Mouse (Mus musculus) leukemia stem cell, adult 10-12 weeks (primary cell): ENCODE results near the gene Olfr352. TPM values are rescaled to one million over a fixed set of nuclear protein-coding genes. Genes with fewer than 3 reads are reported as not detected.

ENCODE experiments used
- polyA plus RNA-seq: library from polyadenylated mRNA; stranded (reverse); fragments of >175 nt; gene quantifications from 2 replicates; pipeline ENCODE4 v1.2.3, GENCODE M21; 2012; ENCODE audit warnings: low replicate concordance

Gene Olfr352
- not detected in 2 replicates for polyA plus RNA-seq

GRCm38 (mm10) chr2:36868160-36868559, at the start of gene Olfr352:
TSS of gene Olfr352 (plus strand) at chr2:36868460.

GRCm38 (mm10) chr2:36846010-36846409, 22.2 kb upstream of the Olfr352 start, which contains the start of gene Olfr350:
TSS of gene Olfr350 (plus strand) at chr2:36846310.

GRCm38 (mm10) chr2:36862560-36862959, 5.7 kb upstream of the Olfr352 start, which contains the start of gene Olfr351:
TSS of gene Olfr351 (minus strand) at chr2:36862660.

GRCm38 (mm10) chr2:36892836-36893235, 24.6 kb downstream of the Olfr352 start, which contains the start of gene Olfr353:
TSS of gene Olfr353 (minus strand) at chr2:36892936.

GRCm38 (mm10) chr2:36905380-36905779, 37.1 kb downstream of the Olfr352 start, which contains the start of gene Olfr354:
TSS of gene Olfr354 (plus strand) at chr2:36905680.

Other genes starting within 250 kb of the Olfr352 start
- gene Olfr345, start 228.4 kb upstream of the Olfr352 start, polyA plus RNA-seq: not detected in 2 replicates
- gene Olfr346, start 182.7 kb upstream of the Olfr352 start, polyA plus RNA-seq: not detected in 2 replicates
- gene Olfr347, start 136.6 kb upstream of the Olfr352 start, polyA plus RNA-seq: 0.05 TPM in 1 of 2 replicates, not detected in the other
- not detected in 2 replicates for gene Olfr348, start 84.2 kb upstream of the Olfr352 start, polyA plus RNA-seq
- 0.03 TPM in 1 of 2 replicates, not detected in the other for gene Olfr50, start 77.9 kb upstream of the Olfr352 start, polyA plus RNA-seq
- not detected in 2 replicates for gene Olfr3, start 51.4 kb upstream of the Olfr352 start, polyA plus RNA-seq
- not detected in 2 replicates for gene Olfr350, start 22.1 kb upstream of the Olfr352 start, polyA plus RNA-seq
- gene Olfr351, start 5.8 kb upstream of the Olfr352 start, polyA plus RNA-seq: not detected in 2 replicates
- gene Olfr353, start 24.5 kb downstream of the Olfr352 start, polyA plus RNA-seq: 0.03 TPM in 1 of 2 replicates, not detected in the other
- not detected in 2 replicates for gene Olfr354, start 37.2 kb downstream of the Olfr352 start, polyA plus RNA-seq
- not detected in 2 replicates for gene Olfr355, start 60.4 kb downstream of the Olfr352 start, polyA plus RNA-seq
- gene Olfr356, start 68.7 kb downstream of the Olfr352 start, polyA plus RNA-seq: not detected in 2 replicates
- 0.03 TPM in 1 of 2 replicates, not detected in the other for gene Olfr357, start 125.4 kb downstream of the Olfr352 start, polyA plus RNA-seq
- gene Olfr358, start 140.9 kb downstream of the Olfr352 start, polyA plus RNA-seq: not detected in 2 replicates
- gene Olfr360, start 197.3 kb downstream of the Olfr352 start, polyA plus RNA-seq: not detected in 2 replicates
- not detected in 2 replicates for gene Olfr361, start 220.8 kb downstream of the Olfr352 start, polyA plus RNA-seq
- not detected in 2 replicates for gene Olfr362, start 249.4 kb downstream of the Olfr352 start, polyA plus RNA-seq